Mouse (Mus musculus) midbrain, postnatal 0 days (tissue): ENCODE results near the gene Rbak. TPM values are rescaled to one million over a fixed set of nuclear protein-coding genes. Genes with fewer than 3 reads are reported as not detected.

Experiments
- ATAC-seq: fragments of 200-750 bp; cut with Nextera tagmentation; 2 replicates; pipeline ENCODE4 v1.8.0; 2017; ENCODE audit warnings: moderate number of reproducible peaks, mild to moderate bottlenecking, moderate TSS enrichment, moderate library complexity; ENCODE audit not compliant: low FRiP score
- DNase-seq: peaks from one replicate; pipeline ENCODE4 v3.0.0-alpha.2; 2015; ENCODE audit warnings: low spot score
- H3K27ac ChIP-seq: fragments of 300-500 bp; sonication (generic); 2 replicates; pipeline ENCODE4 v1.5.1; 2014; ENCODE audit warnings: low read depth, mild to moderate bottlenecking, low read length, mixed read lengths
- H3K27me3 ChIP-seq: fragments of 300-500 bp; sonication (generic); 2 replicates; pipeline ENCODE4 v1.6.1; 2014; ENCODE audit warnings: low read length, control low read depth, mixed read lengths; ENCODE audit not compliant: insufficient read depth
- H3K36me3 ChIP-seq: fragments of 300-500 bp; sonication (generic); 2 replicates; pipeline ENCODE4 v1.6.1; 2014; ENCODE audit warnings: low read length, control low read depth, mixed read lengths; ENCODE audit not compliant: insufficient read depth
- H3K4me1 ChIP-seq: fragments of 300-500 bp; sonication (generic); 2 replicates; pipeline ENCODE4 v1.6.1; 2014; ENCODE audit warnings: mild to moderate bottlenecking, control low read depth, antibody characterized with exemption, low read length, mixed read lengths; ENCODE audit not compliant: insufficient read depth
- H3K4me2 ChIP-seq: fragments of 300-500 bp; sonication (generic); 2 replicates; pipeline ENCODE4 v1.6.1; 2014; ENCODE audit warnings: low read depth, mild to moderate bottlenecking, low read length, mixed read lengths; ENCODE audit not compliant: poor library complexity, severe bottlenecking
- H3K4me3 ChIP-seq: fragments of 300-500 bp; sonication (generic); 2 replicates; pipeline ENCODE4 v1.5.1; 2014; ENCODE audit warnings: low read depth, mild to moderate bottlenecking, low read length, moderate library complexity
- H3K9ac ChIP-seq: fragments of 300-500 bp; sonication (generic); replicated peaks from 2 replicates; pipeline ENCODE4 v1.6.1; 2014; ENCODE audit warnings: mild to moderate bottlenecking, low read length, moderate library complexity, mixed read lengths; ENCODE audit not compliant: poor library complexity, severe bottlenecking
- H3K9me3 ChIP-seq: fragments of 300-500 bp; sonication (generic); 2 replicates; pipeline ENCODE4 v1.6.1; 2016; ENCODE audit warnings: low read length, control low read depth
- CTCF ChIP-seq: IDR thresholded peaks from 2 replicates; pipeline ENCODE4 v1.5.1; 2016; ENCODE audit warnings: antibody characterized with exemption, mild to moderate bottlenecking
- WGBS: fragments of 180-500 bp; shearing (Covaris S2); extraction: QIAGEN DNeasy Blood & Tissue Kit; methylation state at CpG from one replicate; pipeline ENCODE4 v1.1.7; 2014; 5-methylcytosine and 5-hydroxymethylcytosine counted together
- polyA plus RNA-seq: library from polyadenylated mRNA; unstranded; fragments of >200 nt; fragmentation: Nextera tagmentation; extraction: Ambion mirVana; gene quantifications from 2 replicates; pipeline ENCODE4 v1.2.1, GENCODE M21; 2015
- total RNA-seq: library from RNA; depleted of rRNA; stranded (reverse); fragments of >200 nt; gene quantifications from 2 replicates; pipeline ENCODE4 v1.2.3, GENCODE M21; 2014; rRNA removed

The Rbak gene
- total RNA-seq (15.2 and 22.7 TPM in 2 replicates), polyA plus RNA-seq (9.1 and 9.2 TPM in 2 replicates)

DNA sequence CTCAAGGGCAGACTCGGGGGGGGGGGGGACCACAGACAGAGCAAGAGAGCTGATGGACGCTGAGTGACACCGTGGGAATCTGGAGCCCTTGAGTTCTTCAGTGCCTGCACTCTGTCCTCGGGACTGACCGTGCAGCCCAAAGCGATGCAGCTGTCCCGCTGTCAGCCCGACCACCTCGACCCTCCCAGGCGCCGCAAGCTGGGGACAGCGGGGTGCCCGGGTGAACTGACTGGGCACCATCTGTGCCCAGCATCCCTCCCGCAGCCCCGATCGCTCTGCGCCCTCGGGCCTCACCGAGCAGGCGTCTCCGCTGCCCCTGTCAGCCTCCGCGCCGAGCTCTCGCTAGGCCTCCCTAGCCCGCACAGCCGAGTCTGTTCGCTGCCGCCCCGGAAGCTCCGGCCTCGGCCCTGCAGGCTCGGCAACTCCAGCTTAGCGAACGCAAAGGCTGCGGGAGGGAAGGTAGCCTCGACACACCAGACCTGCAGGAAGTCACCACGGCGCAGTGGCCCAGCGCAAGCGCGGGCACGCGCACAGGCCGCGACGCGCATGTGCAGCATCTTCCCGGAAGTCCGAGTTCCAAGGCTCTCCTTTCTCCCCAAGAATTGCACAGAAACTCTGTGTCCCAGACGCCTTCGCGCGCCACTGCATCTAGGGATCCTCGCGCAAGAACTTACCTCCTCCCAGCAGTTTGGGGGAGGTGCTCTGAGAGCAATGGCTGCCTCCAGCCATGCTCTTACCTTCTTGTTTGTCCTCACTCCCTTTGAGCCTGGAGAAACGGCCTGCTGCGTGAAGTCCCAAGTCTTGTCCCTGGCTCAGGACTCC, at the start of gene Rbak, which contains the start of gene Spdye4b:
Gene Rbak, minus strand, starts transcription at position 521 of the 822 bp plus-strand sequence.
Gene Spdye4b, plus strand, starts transcription at position 763 of the 822 bp plus-strand sequence.
- peak within 1 kb of the TSS; percentile 77 for H3K4me2 ChIP-seq
- ATAC-seq: peak; percentile 94
- under 1% methylated on average over 56 of the region's 58 CpGs for WGBS

DNA sequence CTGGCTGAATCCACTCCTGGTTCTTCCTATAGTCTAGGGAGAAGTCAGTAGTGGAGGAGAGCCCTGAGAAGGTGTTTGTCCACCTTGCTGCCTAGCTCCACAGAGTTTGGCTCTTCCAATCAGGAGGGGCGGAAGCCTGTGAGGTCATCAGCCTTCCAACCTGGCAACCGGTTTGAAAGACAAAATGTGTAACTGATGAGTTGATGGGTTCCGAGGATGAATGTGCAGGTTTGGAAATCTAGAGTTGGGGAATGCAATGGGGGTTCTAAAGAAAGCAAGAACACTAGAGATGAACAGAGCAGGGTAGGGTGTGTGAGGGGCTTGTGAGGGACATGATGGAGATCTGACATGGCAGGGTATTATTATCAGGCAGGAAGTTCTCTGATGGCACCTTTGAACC, 46.2 kb upstream of the Rbak start, which contains the start of gene Spdye4a:
Gene Spdye4a, minus strand, starts transcription at position 101 of the 400 bp plus-strand sequence.
- Histone ChIP-seq H3K27me3 (no peaks in the 10 kb centered on the region), H3K4me2 (no peak within 1 kb of the TSS), H3K4me1 (no peaks in the 10 kb centered on the region), H3K36me3 (no peaks in the 10 kb centered on the region), H3K9ac (no peak within 1 kb of the TSS), H3K9me3 (no peaks in the 10 kb centered on the region), H3K27ac (no peak within 1 kb of the TSS), H3K4me3 (no peak within 1 kb of the TSS)
- no peak for ATAC-seq
- DNase-seq: no peak
- no peak for TF ChIP-seq CTCF
- 85% methylated on average over 3 of the region's 3 CpGs for WGBS

More for the DNA sequence above, at the start of gene Rbak, which contains the start of gene Spdye4b:
- peak; percentile 98 for DNase-seq
- Histone ChIP-seq H3K27me3 (no peaks in the 10 kb centered on the region), H3K9me3 (no peaks in the 10 kb centered on the region), H3K9ac (peak within 1 kb of the TSS; percentile 77), H3K4me3 (peak within 1 kb of the TSS; percentile 60), H3K36me3 (peaks cover 18% of the 10 kb centered on the region), H3K27ac (peak within 1 kb of the TSS; percentile 77), H3K4me1 (peaks cover 4% of the 10 kb centered on the region; the same call in 1 of the 2 replicates)
- peak; percentile 7; the same call in 1 of the 2 replicates for TF ChIP-seq CTCF

DNA sequence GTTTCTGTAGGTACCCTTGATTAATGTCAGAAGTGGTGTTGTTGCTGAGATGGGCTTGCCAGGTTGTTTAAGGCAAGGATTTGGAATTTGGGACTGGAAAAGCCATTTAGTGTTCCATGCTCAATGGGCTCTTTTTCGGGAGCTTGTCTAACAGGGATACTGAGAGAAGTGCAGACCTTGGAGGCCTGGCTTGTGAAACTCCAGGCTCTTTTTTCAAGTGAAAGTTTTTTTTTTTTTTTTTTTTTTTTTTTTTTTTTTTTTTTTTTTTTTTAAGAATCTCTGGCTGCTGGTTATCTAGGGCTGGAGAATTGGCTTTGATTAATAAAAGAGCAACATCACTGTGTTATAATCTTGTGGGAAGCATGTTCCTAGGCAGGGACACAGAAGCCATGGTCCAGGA, 41.7 kb upstream of the Rbak start:
- no peaks in the 10 kb centered on the region for H3K4me1 ChIP-seq
- no peaks in the 10 kb centered on the region for H3K36me3 ChIP-seq
- H3K4me2 ChIP-seq: no peak overlapping the region
- H3K27ac ChIP-seq: no peak overlapping the region
- WGBS: 86% methylated on average over 1 of the region's 1 CpGs
- H3K4me3 ChIP-seq: no peak overlapping the region
- no peaks in the 10 kb centered on the region for H3K9me3 ChIP-seq
- no peak for TF ChIP-seq CTCF
- DNase-seq (no peak), ATAC-seq (no peak)
- H3K27me3 ChIP-seq: no peaks in the 10 kb centered on the region
- no peak overlapping the region for H3K9ac ChIP-seq

- ATAC-seq (no peak), DNase-seq (no peak)
- Histone ChIP-seq H3K9me3 (no peaks in the 10 kb centered on the region), H3K36me3 (no peaks in the 10 kb centered on the region), H3K4me2 (no peak overlapping the region), H3K27ac (no peak overlapping the region), H3K27me3 (no peaks in the 10 kb centered on the region), H3K9ac (no peak overlapping the region), H3K4me1 (no peaks in the 10 kb centered on the region), H3K4me3 (no peak overlapping the region)
- 77% methylated on average over 5 of the region's 5 CpGs for WGBS
- TF ChIP-seq CTCF: no peak
Observed at GRCm38 (mm10) chr5:143220996-143221395, 40.4 kb upstream of the Rbak start.

GRCm38 (mm10) chr5:143213832-143214231, 33.3 kb upstream of the Rbak start:
- no peak for TF ChIP-seq CTCF
- Histone ChIP-seq H3K36me3 (no peaks in the 10 kb centered on the region), H3K4me3 (no peak overlapping the region), H3K4me2 (no peak overlapping the region), H3K27me3 (no peaks in the 10 kb centered on the region), H3K9me3 (no peaks in the 10 kb centered on the region), H3K9ac (no peak overlapping the region), H3K27ac (no peak overlapping the region), H3K4me1 (no peaks in the 10 kb centered on the region)
- no peak for DNase-seq
- ATAC-seq: no peak
- WGBS: 98% methylated on average over 2 of the region's 2 CpGs

DNA sequence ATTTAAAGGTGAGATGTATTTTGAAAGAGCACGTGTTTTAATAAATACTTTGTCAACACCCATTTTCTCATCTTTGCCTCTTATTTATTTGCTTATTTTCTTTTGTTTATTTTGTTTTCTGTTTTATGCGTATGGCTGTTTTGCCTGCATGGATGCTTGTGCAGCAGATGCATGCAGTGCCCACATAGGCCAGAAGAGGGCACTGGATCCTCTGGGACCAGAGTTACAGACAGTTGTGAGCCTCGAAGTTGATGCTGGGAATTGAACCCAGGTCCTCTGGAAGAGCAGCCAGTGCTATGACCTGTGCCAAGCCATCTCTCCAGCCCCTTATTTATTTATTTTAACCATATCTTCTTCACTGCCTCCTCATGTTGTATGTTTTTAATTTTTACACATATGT, 24.4 kb upstream of the Rbak start:
- Histone ChIP-seq H3K9me3 (no peaks in the 10 kb centered on the region), H3K4me3 (no peak overlapping the region), H3K36me3 (no peaks in the 10 kb centered on the region), H3K9ac (no peak overlapping the region), H3K4me2 (no peak overlapping the region), H3K4me1 (no peaks in the 10 kb centered on the region), H3K27me3 (no peaks in the 10 kb centered on the region), H3K27ac (no peak overlapping the region)
- WGBS: 72% methylated on average over 3 of the region's 3 CpGs
- no peak for ATAC-seq
- peak; percentile 26; the same call in 1 of the 2 replicates for TF ChIP-seq CTCF
- DNase-seq: no peak
